Mouse (Mus musculus): ENCODE measurements at regions not wholly inside any gene's neighbourhood (a gene's known extent, or its start where the extent isn't known, plus 50 kb on each side); places are given as distances from the start of the nearest gene placed in this dataset.

DNA sequence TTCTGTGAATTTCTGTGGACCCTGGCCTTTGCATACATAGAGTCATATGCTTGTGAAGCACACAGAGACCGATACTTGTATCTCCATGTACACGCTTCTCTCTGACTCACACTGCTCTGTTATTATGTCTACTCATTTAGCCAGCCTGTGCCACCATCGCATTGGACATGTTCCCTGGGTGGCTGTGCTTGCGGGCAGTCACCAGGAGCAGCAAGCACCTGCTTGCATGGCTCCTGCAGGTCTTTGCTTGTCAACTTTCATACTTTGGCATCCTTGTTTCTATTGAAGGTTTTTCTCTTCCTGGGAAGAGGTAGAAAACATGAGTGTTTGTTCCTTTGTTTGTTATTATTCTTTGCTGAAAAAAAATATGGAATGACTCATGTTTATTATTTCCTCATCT lies 136.1 kb upstream of the Ahr start:
- TF ChIP-seq POLR2A (IDR thresholded peaks at IDR 0.05; ENCODE audit: low read depth, low read length) = no peak
- TF ChIP-seq CTCF (IDR thresholded peaks at IDR 0.05; ENCODE audit: borderline replicate concordance, insufficient read depth, low read length) = no peak

Data from embryonic fibroblast, embryonic 13.5 days (primary cell).